Mouse (Mus musculus) embryonic facial prominence, embryonic 15.5 days (tissue): Measurements from ENCODE around the gene Urb1. TPM values are rescaled to one million over a fixed set of nuclear protein-coding genes. Genes with fewer than 3 reads are reported as not detected.
"Not testable (repeated sequence)": the region's sequence is repeated elsewhere in the genome, so short reads cannot be mapped to it uniquely, and the experiment has no call there.

Experiments used
- ATAC-seq: fragments of 200-750 bp; cut with Nextera tagmentation; 2 replicates; pipeline ENCODE4 v1.8.0; 2017; ENCODE audit warnings: low read depth, moderate TSS enrichment; ENCODE audit not compliant: insufficient number of reproducible peaks, low FRiP score, low TSS enrichment
- H3K27ac ChIP-seq: fragments of 300-500 bp; sonication (generic); replicated peaks from 2 replicates; pipeline ENCODE4 v1.5.1; 2015; ENCODE audit warnings: mild to moderate bottlenecking, inconsistent platforms
- H3K27me3 ChIP-seq: fragments of 300-500 bp; sonication (generic); 2 replicates; pipeline ENCODE4 v1.6.1; 2015; ENCODE audit warnings: inconsistent platforms
- H3K36me3 ChIP-seq: fragments of 300-500 bp; sonication (generic); 2 replicates; pipeline ENCODE4 v1.6.1; 2015; ENCODE audit warnings: mild to moderate bottlenecking, inconsistent platforms
- H3K4me1 ChIP-seq: fragments of 300-500 bp; sonication (generic); 2 replicates; pipeline ENCODE4 v1.6.1; 2015; ENCODE audit warnings: inconsistent platforms
- H3K4me2 ChIP-seq: fragments of 300-500 bp; sonication (generic); replicated peaks from 2 replicates; pipeline ENCODE4 v1.6.1; 2015; ENCODE audit warnings: mild to moderate bottlenecking, inconsistent platforms
- H3K4me3 ChIP-seq: fragments of 300-500 bp; sonication (generic); replicated peaks from 2 replicates; pipeline ENCODE4 v1.5.1; 2015; ENCODE audit warnings: mild to moderate bottlenecking, inconsistent platforms
- H3K9ac ChIP-seq: fragments of 300-500 bp; sonication (generic); 2 replicates; pipeline ENCODE4 v1.6.1; 2015; ENCODE audit warnings: inconsistent platforms
- H3K9me3 ChIP-seq: fragments of 300-500 bp; sonication (generic); replicated peaks from 2 replicates; pipeline ENCODE4 v1.6.1; 2016; ENCODE audit warnings: inconsistent platforms
- WGBS: fragments of 180-500 bp; shearing (Covaris S2); methylation state at CpG from one replicate; pipeline ENCODE4 v1.1.7; 2015; 5-methylcytosine and 5-hydroxymethylcytosine counted together
- polyA plus RNA-seq: library from polyadenylated mRNA; unstranded; fragments of >200 nt; fragmentation: Nextera tagmentation; extraction: Ambion mirVana; gene quantifications from 2 replicates; pipeline ENCODE4 v1.2.1, GENCODE M21; 2015

The Urb1 gene
- polyA plus RNA-seq, 1 experiment from 2014 or later = 10.5 TPM

- Histone ChIP-seq H3K36me3 (no peaks in the 10 kb centered on the region), H3K9me3 (no peaks in the 10 kb centered on the region), H3K27ac (no peak overlapping the region), H3K4me3 (no peak overlapping the region), H3K4me1 (peaks cover 31% of the 10 kb centered on the region), H3K4me2 (no peak overlapping the region), H3K9ac (no peak overlapping the region), H3K27me3 (peaks cover 38% of the 10 kb centered on the region)
- no peak for ATAC-seq
- 23% methylated on average over 9 of the region's 9 CpGs for WGBS
These were observed 23.0 kb upstream of the Urb1 start for GRCm38 (mm10) chr16:90833041-90833791.

DNA sequence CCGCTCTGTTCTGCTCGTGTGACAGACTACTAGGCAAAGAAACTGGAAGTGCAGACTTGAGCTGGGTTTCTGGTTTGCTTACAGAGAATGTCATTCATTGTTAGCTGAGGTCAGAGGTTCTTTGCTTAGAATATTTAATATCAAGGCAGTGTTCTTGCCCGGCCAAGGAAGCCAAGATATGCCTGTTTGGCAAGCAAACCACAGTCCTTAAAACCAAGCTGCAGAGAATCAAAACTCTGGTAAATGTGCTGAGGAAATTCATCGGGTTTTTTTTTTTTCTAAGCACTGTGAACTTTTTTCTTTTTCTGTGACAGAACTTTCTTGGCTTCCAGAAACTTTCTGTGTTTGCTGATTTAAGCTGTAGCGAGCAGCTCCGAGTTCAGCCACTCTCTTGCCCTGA is 22.3 kb upstream of the Urb1 start:
- Histone ChIP-seq H3K36me3 (no peaks in the 10 kb centered on the region), H3K27ac (no peak overlapping the region), H3K27me3 (peaks cover 38% of the 10 kb centered on the region), H3K9me3 (no peaks in the 10 kb centered on the region), H3K4me2 (no peak overlapping the region), H3K9ac (no peak overlapping the region), H3K4me3 (no peak overlapping the region), H3K4me1 (peaks cover 31% of the 10 kb centered on the region)
- no peak for ATAC-seq
- WGBS = 29% methylated on average over 6 of the region's 6 CpGs

DNA sequence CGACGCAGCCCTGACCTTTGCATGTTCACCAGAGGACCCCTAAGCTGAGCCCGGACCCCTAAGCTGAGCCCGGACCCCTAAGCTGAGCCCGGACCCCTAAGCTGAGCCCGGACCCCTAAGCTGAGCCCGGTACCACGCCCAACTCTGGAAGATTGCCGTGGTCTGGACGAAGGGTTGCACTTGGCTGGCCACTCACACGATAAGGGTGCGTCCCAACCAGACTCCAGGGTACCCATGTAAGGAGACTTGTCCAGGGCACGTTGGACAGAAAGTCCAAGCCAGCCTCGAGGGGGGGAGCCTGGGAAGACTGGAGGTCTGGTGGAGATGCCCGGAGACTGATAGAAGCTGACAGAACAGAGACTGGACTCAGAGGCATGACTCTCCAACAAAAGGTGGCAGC is 21.5 kb upstream of the Urb1 start:
- 23% methylated on average over 15 of the region's 15 CpGs for WGBS
- H3K4me3 ChIP-seq = peak overlapping the region; percentile 56

GRCm38 (mm10) chr16:90830686-90831439 is 20.6 kb upstream of the Urb1 start:
- H3K9me3 ChIP-seq = no peaks in the 10 kb centered on the region
- peak overlapping the region; percentile 100 for H3K4me2 ChIP-seq
- peak overlapping the region; percentile 56 for H3K4me3 ChIP-seq
- H3K9ac ChIP-seq = peak overlapping the region; percentile 26
- WGBS = under 1% methylated on average over 66 of the region's 67 CpGs
- 0 out of 2 replicates have a peak overlapping the region, but pooled peaks have one; percentile 22 for H3K27ac ChIP-seq
- H3K36me3 ChIP-seq = no peaks in the 10 kb centered on the region
- ATAC-seq = peak; percentile 58
- H3K4me1 ChIP-seq = peaks cover 31% of the 10 kb centered on the region
- H3K27me3 ChIP-seq = peaks cover 38% of the 10 kb centered on the region

More for the DNA sequence above, 21.5 kb upstream of the Urb1 start:
- ATAC-seq = no peak
- Histone ChIP-seq H3K4me1 (peaks cover 31% of the 10 kb centered on the region), H3K36me3 (no peaks in the 10 kb centered on the region), H3K4me2 (peak overlapping the region; percentile 100), H3K27ac (no peak overlapping the region), H3K9me3 (no peaks in the 10 kb centered on the region), H3K9ac (no peak overlapping the region), H3K27me3 (peaks cover 38% of the 10 kb centered on the region)

- under 1% methylated on average over 45 of the region's 45 CpGs for WGBS
- Histone ChIP-seq H3K4me1 (peaks cover 31% of the 10 kb centered on the region), H3K27me3 (peaks cover 38% of the 10 kb centered on the region), H3K9me3 (no peaks in the 10 kb centered on the region), H3K27ac (0 out of 2 replicates have a peak overlapping the region, but pooled peaks have one; percentile 22), H3K4me3 (peak overlapping the region; percentile 56), H3K9ac (peak overlapping the region; percentile 26), H3K36me3 (no peaks in the 10 kb centered on the region), H3K4me2 (peak overlapping the region; percentile 100)
- peak; percentile 71 for ATAC-seq
These were observed 19.9 kb upstream of the Urb1 start for GRCm38 (mm10) chr16:90829894-90830685.

DNA sequence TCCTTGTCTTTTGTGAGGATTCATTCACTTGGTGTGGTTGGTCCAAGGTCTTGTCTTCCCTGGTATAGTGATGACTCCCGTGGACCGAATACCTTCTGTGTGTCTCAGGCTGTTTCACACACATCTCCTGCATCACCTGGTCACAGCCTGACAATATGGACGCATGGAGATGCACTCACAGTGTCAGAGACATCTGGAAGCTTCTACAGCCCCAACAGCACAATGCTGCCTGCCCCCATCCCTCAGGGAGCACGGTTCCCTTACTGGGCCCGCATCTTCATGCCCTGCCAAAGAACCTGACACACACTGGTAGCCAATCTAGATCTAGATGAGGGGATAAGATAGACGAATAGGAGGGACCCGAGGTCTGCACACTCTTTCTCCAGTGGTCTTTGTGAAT is 18.9 kb upstream of the Urb1 start:
- Histone ChIP-seq H3K9ac (no peak overlapping the region), H3K4me1 (peaks cover 31% of the 10 kb centered on the region), H3K27me3 (peaks cover 38% of the 10 kb centered on the region), H3K4me2 (no peak overlapping the region), H3K36me3 (no peaks in the 10 kb centered on the region), H3K27ac (no peak overlapping the region), H3K4me3 (no peak overlapping the region), H3K9me3 (no peaks in the 10 kb centered on the region)
- no peak for ATAC-seq
- 78% methylated on average over 7 of the region's 7 CpGs for WGBS

- H3K9me3 ChIP-seq = no peaks in the 10 kb centered on the region
- H3K27me3 ChIP-seq = peaks cover 31% of the 10 kb centered on the region
- H3K27ac ChIP-seq = no peak overlapping the region
- H3K4me1 ChIP-seq = peaks cover 23% of the 10 kb centered on the region
- no peak for ATAC-seq
- H3K4me3 ChIP-seq = no peak overlapping the region
- no peak overlapping the region for H3K4me2 ChIP-seq
- no peaks in the 10 kb centered on the region for H3K36me3 ChIP-seq
- 84% methylated on average over 9 of the region's 9 CpGs for WGBS
- no peak overlapping the region for H3K9ac ChIP-seq
These were observed 17.3 kb upstream of the Urb1 start for GRCm38 (mm10) chr16:90827498-90827897.

DNA sequence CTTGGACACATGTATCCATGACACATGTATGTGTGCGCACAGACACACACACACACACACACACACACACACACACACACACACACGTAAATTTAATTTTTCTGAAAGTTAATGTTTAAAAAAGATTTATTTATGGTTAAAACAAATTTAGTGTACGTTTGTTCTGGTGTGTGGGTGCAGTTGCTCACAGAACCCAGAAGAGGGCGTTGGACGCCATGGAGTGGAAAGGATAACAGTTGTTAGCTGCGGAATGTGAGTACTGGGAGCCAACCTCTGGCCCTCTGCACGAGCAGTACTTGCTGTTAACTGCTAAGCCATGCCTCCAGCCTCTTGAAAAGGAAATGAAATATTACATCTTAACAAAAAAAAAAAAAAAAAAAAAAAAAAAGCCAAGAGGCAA is 16.2 kb upstream of the Urb1 start, which contains the start of gene Eva1c:
Gene Eva1c, plus strand, starts transcription at position 263 of the 400 bp plus-strand sequence.
- no peak for ATAC-seq
- WGBS = 64% methylated on average over 7 of the region's 7 CpGs
- H3K4me3 ChIP-seq = no peak within 1 kb of the TSS
- H3K36me3 ChIP-seq = no peaks in the 10 kb centered on the region
- no peak within 1 kb of the TSS for H3K27ac ChIP-seq
- H3K4me1 ChIP-seq = peaks cover 20% of the 10 kb centered on the region
- no peaks in the 10 kb centered on the region for H3K9me3 ChIP-seq
- no peak within 1 kb of the TSS for H3K4me2 ChIP-seq
- H3K27me3 ChIP-seq = peaks cover 22% of the 10 kb centered on the region
- no peak within 1 kb of the TSS for H3K9ac ChIP-seq

- H3K9me3 ChIP-seq = no peaks in the 10 kb centered on the region
- no peak overlapping the region for H3K4me3 ChIP-seq
- no peak for ATAC-seq
- 77% methylated on average over 5 of the region's 5 CpGs for WGBS
- no peak overlapping the region for H3K27ac ChIP-seq
- H3K4me2 ChIP-seq = no peak overlapping the region
- no peak overlapping the region for H3K9ac ChIP-seq
- H3K36me3 ChIP-seq = no peaks in the 10 kb centered on the region
- H3K4me1 ChIP-seq = peaks cover 16% of the 10 kb centered on the region
- peaks cover 17% of the 10 kb centered on the region for H3K27me3 ChIP-seq
These were observed 15.8 kb upstream of the Urb1 start for GRCm38 (mm10) chr16:90826041-90826440.

DNA sequence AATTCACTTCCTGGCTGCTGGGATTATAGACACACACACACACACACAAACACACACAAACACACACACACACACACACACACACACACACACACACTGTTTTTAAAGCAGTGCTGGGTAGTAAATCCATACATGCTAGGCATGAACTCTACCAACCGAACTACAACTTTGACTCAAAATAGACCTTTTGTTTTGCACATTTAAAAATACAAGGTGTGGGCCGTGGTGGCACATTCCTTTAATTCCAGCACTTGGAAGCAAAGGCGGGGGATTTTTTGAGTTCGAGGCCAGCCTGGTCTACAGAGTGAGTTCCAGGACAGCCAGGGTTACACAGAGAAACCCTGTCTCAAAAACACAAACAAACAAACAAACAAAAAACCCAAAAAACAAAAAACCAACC is 13.8 kb upstream of the Urb1 start:
- not testable (repeated sequence) for H3K36me3 ChIP-seq, H3K27ac ChIP-seq, H3K4me1 ChIP-seq, H3K4me3 ChIP-seq, H3K9me3 ChIP-seq, H3K27me3 ChIP-seq, H3K4me2 ChIP-seq, ATAC-seq, H3K9ac ChIP-seq
- WGBS = 63% methylated on average over 4 of the region's 4 CpGs

GRCm38 (mm10) chr16:90822981-90823380 is 12.8 kb upstream of the Urb1 start:
- no peak overlapping the region for H3K4me2 ChIP-seq
- no peaks in the 10 kb centered on the region for H3K9me3 ChIP-seq
- H3K27me3 ChIP-seq = no peaks in the 10 kb centered on the region
- no peak for ATAC-seq
- no peak overlapping the region for H3K27ac ChIP-seq
- no peak overlapping the region for H3K4me3 ChIP-seq
- H3K4me1 ChIP-seq = no peaks in the 10 kb centered on the region
- 40% methylated on average over 7 of the region's 7 CpGs for WGBS
- no peak overlapping the region for H3K9ac ChIP-seq
- no peaks in the 10 kb centered on the region for H3K36me3 ChIP-seq
